Mouse (Mus musculus) ES-E14 (cell line): ENCODE measurements around the gene Nfib.

Experiments used
- CHD2 ChIP-seq: IDR thresholded peaks from 2 replicates; pipeline ENCODE4 v1.6.1; 2014; ENCODE audit warnings: mild to moderate bottlenecking, low read depth, low read length, inconsistent platforms
- MAFK ChIP-seq: IDR thresholded peaks from 2 replicates; pipeline ENCODE4 v1.6.1; 2014; ENCODE audit warnings: mild to moderate bottlenecking, low read depth, low read length, inconsistent platforms; ENCODE audit not compliant: insufficient read depth
- ZC3H11A ChIP-seq: IDR thresholded peaks from 2 replicates; pipeline ENCODE4 v1.6.1; 2012; ENCODE audit warnings: low read depth, mild to moderate bottlenecking, inconsistent platforms, low read length, borderline replicate concordance

GRCm38 (mm10) chr4:82480635-82481034 is 224.9 kb downstream of the Nfib start:
- TF ChIP-seq ZC3H11A = no peak
- no peak for TF ChIP-seq MAFK
- no peak for TF ChIP-seq CHD2
